Mouse (Mus musculus) c-Kit-positive CD71-positive TER-119-negative erythroid progenitor cells, embryonic 14.5 days (primary cell): Measurements from ENCODE around the gene Slc25a40.

ENCODE experiments used
- DNase-seq: peaks from one replicate; pipeline ENCODE4 v3.0.0-alpha.2; 2013; ENCODE audit warnings: low read depth

Gene Slc25a40

GRCm38 (mm10) chr5:8422157-8422931 is at the start of gene Slc25a40, which contains the start of gene Dbf4:
Gene Slc25a40, plus strand, starts transcription at chr5:8422850.
Gene Dbf4, minus strand, starts transcription at chr5:8422716.
- peak; percentile 72 for DNase-seq

- no peak for DNase-seq
Measured at GRCm38 (mm10) chr5:8373415-8373814, 49.2 kb upstream of the Slc25a40 start.

GRCm38 (mm10) chr5:8374297-8374906 is 48.2 kb upstream of the Slc25a40 start:
- no peak for DNase-seq

- no peak for DNase-seq
Measured at GRCm38 (mm10) chr5:8393891-8394583, 28.6 kb upstream of the Slc25a40 start.

- no peak for DNase-seq
Measured at GRCm38 (mm10) chr5:8397587-8398249, 24.9 kb upstream of the Slc25a40 start.

- no peak for DNase-seq
Measured at GRCm38 (mm10) chr5:8408746-8409145, 13.9 kb upstream of the Slc25a40 start.

- no peak for DNase-seq
Measured at GRCm38 (mm10) chr5:8416683-8417413, 5.8 kb upstream of the Slc25a40 start.

- DNase-seq = no peak
Measured at GRCm38 (mm10) chr5:8417443-8417842, 5.2 kb upstream of the Slc25a40 start.

- DNase-seq = no peak
Measured at GRCm38 (mm10) chr5:8421424-8421823, 1.2 kb upstream of the Slc25a40 start.

- DNase-seq = peak; percentile 51
Measured at GRCm38 (mm10) chr5:8422932-8423928, 580 bp downstream of the Slc25a40 start.

GRCm38 (mm10) chr5:8424116-8424515 is 1.5 kb downstream of the Slc25a40 start:
- DNase-seq = peak; percentile 52

GRCm38 (mm10) chr5:8425899-8426298 is 3.2 kb downstream of the Slc25a40 start:
- no peak for DNase-seq

- no peak for DNase-seq
Measured at GRCm38 (mm10) chr5:8437481-8438156, 15.0 kb downstream of the Slc25a40 start.

GRCm38 (mm10) chr5:8439095-8439494 is 16.4 kb downstream of the Slc25a40 start:
- no peak for DNase-seq

- DNase-seq = no peak
Measured at GRCm38 (mm10) chr5:8455565-8455964, 32.9 kb downstream of the Slc25a40 start.

- no peak for DNase-seq
Measured at GRCm38 (mm10) chr5:8456561-8456960, 33.9 kb downstream of the Slc25a40 start.

GRCm38 (mm10) chr5:8487989-8488700 is 65.5 kb downstream of the Slc25a40 start:
- no peak for DNase-seq

GRCm38 (mm10) chr5:8488701-8489297 is 66.1 kb downstream of the Slc25a40 start:
- no peak for DNase-seq
